Mouse (Mus musculus): ENCODE measurements around the gene Cers1. TPM values are rescaled to one million over a fixed set of nuclear protein-coding genes. Genes with fewer than 3 reads are reported as not detected.

The Cers1 gene
- total RNA-seq, 2 experiments from 2014 or later, result 94.6 to 99.0 TPM

- DNase-seq (ENCODE audit: low spot score in 2 of 2), result no peak
Observed at GRCm38 (mm10) chr8:70351035-70351999, 35.7 kb downstream of the Cers1 start.

DNA sequence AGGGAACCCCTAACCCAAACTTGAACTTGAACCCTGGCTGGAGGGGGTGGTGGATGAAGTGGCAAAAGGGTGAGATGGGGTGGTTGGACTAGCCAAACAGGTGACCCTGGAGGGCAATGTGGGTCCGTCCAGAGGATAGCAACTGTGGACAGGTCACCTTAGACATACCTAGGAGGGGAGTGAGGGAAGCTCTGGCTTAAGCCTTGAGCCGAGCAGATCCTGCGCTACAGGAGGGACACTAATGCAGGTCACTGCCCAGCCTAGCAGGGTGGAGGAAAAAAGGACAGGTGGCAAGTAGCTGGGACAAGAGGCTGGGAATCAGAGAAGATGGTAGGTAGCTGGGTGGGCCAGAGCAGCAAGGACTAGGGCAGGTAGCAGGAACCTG, 36.4 kb downstream of the Cers1 start:
- DNase-seq (ENCODE audit: low spot score in 2 of 2), result no peak

- DNase-seq (ENCODE audit: low spot score in 2 of 2), result no peak
Observed at GRCm38 (mm10) chr8:70352657-70353151, 37.1 kb downstream of the Cers1 start.

DNA sequence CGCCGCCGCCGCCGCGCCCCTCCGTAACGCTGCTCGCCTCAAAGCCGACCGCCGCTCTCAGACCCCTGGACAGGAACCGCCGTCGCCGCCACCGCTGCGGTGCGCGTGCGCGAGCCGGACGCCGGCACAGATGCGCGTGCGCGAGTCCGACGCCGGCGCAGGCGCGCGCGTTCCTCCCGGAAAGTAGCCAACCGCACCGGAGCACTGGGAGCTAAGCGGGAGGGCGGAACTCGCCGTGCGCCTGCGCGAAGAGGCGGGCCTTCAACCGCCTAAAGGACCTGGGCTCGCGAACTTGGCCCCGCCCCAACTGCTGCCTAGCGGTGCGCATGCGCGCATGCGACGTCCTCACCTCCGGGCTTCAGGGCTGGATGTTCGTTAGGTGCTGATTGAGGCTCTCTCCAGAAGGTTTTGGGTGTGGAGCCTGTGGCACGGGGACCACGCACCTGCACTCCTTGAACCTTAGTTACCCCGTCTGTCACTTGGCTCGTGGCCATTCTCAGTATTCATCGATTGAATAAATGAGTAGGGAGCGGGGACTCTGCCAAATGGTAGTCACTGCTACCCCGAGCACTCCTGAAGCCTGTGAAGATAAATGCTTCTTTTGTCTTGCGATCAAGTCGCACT, 37.7 kb downstream of the Cers1 start, which contains the start of gene Upf1:
TSS of gene Upf1 (minus strand) at position 85 of the 624 bp plus-strand sequence.
- DNase-seq (ENCODE audit: low spot score in 2 of 2), result peak; percentile 100

DNA sequence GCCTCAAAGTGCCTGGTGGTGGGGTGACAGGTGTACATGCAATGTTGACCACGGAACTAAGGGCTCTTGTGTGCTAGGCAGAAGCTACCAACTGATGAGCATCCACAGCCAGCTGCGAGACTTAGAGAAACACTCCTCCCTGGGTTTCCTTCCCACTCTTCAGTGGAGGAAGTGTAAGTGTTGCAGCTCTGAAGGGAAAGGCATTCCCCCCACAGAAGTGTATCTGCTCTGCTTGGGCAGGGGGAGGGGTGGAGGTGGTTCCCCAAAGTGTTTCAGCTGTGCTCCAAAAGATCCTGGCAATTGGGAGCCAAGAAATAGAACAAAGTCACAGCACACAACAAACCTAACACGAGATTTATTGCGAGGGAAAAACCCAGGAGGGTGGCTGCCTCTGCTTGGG, 38.4 kb downstream of the Cers1 start:
- no peak for DNase-seq (ENCODE audit: low spot score in 2 of 2)

GRCm38 (mm10) chr8:70356111-70356510, 40.5 kb downstream of the Cers1 start:
- no peak for DNase-seq (ENCODE audit: low spot score in 2 of 2)

- no peak for DNase-seq (ENCODE audit: low spot score in 2 of 2)
Observed at GRCm38 (mm10) chr8:70359411-70359810, 43.8 kb downstream of the Cers1 start.

DNA sequence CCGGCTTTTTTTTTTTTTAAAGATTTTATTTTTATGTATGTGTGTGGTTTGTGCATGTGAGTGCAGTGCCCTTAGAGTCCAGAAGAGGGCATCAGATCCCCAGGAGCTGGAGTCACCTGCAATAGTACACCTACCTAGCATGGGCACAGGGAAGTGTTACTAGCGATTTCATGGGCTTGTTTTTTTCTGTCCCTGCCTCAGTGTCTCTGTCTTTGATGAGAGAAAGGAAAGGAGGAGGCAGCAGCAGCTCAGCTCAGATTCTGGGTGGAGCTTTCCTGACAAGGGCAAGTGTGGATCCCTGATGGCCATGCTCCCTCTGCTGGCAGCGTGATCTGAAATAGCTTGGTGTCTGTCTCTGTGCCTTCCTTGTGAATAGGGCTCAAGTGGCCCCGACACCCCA, 45.2 kb downstream of the Cers1 start:
- DNase-seq (ENCODE audit: low spot score in 2 of 2), result peak in 1 of 2 experiments; percentile 27

DNA sequence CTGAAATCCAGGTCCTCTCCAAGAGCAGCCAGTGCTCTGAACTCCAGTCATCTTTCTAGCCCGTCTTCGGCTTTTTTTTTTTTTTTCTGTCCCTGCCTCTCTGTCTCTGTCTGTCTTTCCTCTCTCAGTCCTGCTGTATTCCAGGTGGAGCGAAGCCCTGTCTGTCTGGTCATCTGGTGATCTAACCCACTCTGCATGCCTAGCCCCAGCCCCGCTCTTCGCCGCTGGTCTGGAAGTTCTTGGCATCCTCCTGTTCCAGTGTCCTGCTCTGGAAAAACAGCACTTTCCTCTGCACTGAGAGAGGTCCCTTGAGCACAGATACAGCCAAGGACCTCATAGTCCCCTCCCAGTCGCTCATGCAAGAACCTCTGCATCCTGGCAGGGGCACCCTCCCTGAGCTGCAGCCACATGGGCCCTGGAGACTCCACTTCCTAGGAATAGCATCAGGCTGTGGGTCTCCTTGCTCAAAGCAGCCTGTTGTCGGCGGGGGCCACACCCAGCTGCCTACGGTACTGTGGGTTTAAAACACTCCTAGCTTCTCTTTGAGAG, 46.0 kb downstream of the Cers1 start:
- no peak for DNase-seq (ENCODE audit: low spot score in 2 of 2)

DNA sequence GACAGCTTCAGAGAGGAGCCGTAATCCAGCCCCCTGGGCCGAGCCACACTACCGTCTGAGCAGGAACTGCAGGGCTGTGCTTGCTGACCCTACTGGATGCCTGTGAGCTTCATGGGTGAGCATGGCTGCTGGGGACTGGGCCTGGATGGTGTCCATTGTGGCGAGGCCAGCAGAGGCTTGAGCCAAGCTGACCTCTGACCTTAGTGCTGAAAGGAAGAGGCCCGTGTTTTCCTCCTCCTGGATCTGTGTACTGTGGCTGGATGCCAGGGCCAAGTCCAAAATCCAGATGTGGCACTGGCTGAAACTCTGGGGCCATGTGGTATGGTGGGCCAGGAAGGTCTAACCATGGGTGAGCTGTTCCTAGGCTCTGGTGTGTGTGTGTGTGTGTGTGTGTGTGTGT, 48.5 kb downstream of the Cers1 start:
- no peak for DNase-seq (ENCODE audit: low spot score in 2 of 2)

DNA sequence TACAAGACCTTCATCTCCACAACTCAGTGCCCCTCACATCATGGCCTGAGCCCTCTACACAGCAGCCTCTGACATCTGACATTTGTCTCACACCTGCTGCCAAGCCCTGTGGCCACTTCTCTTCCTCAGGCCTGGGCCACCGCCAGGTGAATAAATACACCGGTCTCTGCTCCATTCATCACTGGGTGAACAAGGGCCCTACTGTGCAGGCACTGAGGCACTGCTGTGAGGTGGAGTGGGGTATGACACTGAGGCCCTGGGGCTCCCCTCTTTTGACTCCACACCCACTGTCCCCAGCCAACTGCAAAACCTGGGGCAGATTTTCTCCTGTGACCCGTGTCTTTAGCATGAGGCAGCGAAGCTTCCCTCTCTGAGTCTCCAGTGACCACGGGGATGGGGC, 51.0 kb downstream of the Cers1 start:
- no peak for DNase-seq (ENCODE audit: low spot score in 2 of 2)

DNA sequence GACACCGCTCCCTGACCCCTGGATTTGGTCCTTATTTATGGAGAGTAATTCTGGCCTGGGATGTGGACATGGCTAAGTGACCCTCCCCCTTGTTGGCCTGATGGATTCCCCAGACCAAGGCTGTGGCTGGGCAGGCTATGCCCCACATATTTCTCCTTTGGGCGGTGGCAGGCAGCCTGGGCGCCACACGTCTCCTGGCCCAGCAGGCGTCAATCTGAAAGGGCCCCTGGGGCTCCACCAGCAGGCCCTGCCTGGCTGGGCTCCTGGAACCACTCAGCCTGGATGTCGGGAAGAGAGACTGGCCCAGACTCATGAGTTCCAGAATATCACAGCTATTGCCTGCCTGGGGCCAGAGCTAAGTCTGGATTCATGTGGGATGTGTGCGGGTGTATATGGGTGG, 54.9 kb downstream of the Cers1 start:
- no peak for DNase-seq (ENCODE audit: low spot score in 2 of 2)

- DNase-seq (ENCODE audit: low spot score in 2 of 2), result no peak
Observed at GRCm38 (mm10) chr8:70371951-70372350, 56.4 kb downstream of the Cers1 start.

- DNase-seq (ENCODE audit: low spot score in 2 of 2), result no peak
Observed at GRCm38 (mm10) chr8:70373397-70374317, 58.1 kb downstream of the Cers1 start, which contains the start of gene Comp. Gene Comp (plus strand): TSS chr8:70373558.

DNA sequence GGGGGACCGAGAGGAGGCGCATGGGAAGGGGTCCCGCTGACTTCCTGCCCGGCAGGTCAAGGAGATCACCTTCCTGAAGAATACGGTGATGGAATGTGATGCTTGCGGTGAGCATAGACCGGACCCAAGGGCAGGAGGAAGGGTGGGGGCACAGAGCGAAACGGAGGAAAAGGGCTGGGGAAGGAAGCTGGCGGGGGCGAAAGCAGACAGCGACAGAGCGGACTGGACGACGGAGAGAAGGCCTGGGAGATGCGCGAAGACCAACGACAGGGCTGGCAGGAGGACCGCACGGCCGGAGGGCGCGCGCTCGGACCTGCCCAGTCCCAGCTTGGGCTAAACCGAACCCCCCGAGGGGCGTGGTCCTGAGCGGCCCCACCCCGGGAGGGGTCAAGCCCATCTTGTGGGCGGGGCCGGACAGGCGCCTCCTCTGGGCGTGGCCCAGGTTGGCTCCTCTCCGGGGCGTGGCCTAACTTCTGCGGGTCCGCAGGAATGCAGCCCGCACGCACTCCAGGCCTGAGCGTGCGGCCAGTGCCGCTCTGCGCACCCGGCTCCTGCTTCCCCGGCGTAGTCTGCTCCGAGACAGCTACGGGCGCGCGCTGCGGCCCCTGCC, 58.8 kb downstream of the Cers1 start:
- DNase-seq (ENCODE audit: low spot score in 2 of 2), result peak in 1 of 2 experiments; percentile 54

DNA sequence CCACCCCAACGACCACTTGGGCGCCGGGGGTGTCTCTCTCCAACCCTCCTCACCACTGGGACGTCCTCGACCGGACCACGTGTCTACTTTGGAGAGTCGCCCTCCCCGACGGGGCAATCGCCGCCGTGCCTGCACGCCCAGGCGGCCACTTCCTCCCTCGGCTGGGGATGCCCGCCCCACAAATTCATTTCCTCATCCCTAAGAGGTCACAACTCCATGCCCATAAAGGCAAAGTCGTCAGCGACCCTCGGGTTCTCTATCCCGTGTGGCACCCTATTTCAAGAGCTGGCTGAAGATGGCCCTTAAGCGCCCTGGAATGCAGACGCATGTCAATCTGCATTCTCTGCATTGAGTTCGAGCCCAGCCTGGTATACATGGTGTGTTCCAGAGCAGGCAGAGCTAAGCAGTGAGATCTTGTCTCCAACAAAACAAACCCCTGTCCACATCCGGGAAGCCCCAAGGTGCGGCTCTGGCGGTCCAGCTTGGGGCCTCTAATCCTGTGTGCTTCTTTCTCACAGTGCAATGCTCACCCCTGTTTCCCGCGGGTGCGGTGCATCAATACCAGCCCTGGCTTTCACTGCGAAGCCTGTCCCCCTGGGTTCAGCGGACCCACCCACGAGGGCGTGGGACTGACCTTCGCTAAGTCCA, 59.8 kb downstream of the Cers1 start:
- DNase-seq (ENCODE audit: low spot score in 2 of 2), result no peak

- no peak for DNase-seq (ENCODE audit: low spot score in 2 of 2)
Observed at GRCm38 (mm10) chr8:70376275-70376741, 60.7 kb downstream of the Cers1 start.

- no peak for DNase-seq (ENCODE audit: low spot score in 2 of 2)
Observed at GRCm38 (mm10) chr8:70377049-70377448, 61.5 kb downstream of the Cers1 start.

DNA sequence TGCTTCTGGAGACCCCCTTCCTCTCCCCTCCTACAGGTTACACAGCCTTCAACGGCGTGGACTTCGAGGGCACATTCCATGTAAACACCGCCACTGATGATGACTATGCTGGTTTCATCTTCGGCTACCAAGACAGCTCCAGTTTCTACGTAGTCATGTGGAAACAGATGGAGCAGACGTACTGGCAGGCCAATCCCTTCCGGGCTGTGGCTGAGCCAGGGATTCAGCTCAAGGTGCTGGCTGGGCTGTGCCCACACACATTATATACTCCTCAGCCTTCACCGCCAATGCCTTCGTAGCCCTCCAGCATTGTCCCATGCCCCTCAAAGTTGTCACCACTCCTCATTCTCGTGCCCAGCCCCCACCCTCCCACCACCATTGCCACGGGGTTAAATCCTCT, 64.5 kb downstream of the Cers1 start:
- peak in 1 of 2 experiments; percentile 27 for DNase-seq (ENCODE audit: low spot score in 2 of 2)
